Mouse (Mus musculus): Measurements from ENCODE around the gene Cpvl. TPM values are rescaled to one million over a fixed set of nuclear protein-coding genes. Genes with fewer than 3 reads are reported as not detected.
A peak's percentile ranks its signal among the peaks of the same experiment; 100 is the strongest.

The Cpvl gene
- total RNA-seq, 2 experiments from 2014 or later, result not detected

- DNase-seq, result no peak
Measured at GRCm38 (mm10) chr6:53884496-53884895, 94.0 kb downstream of the Cpvl start.

- DNase-seq, result no peak
Measured at GRCm38 (mm10) chr6:53883405-53883804, 95.1 kb downstream of the Cpvl start.

- no peak for DNase-seq
Measured at GRCm38 (mm10) chr6:53881623-53882022, 96.8 kb downstream of the Cpvl start.

- no peak for DNase-seq
Measured at GRCm38 (mm10) chr6:53881235-53881606, 97.2 kb downstream of the Cpvl start.

DNA sequence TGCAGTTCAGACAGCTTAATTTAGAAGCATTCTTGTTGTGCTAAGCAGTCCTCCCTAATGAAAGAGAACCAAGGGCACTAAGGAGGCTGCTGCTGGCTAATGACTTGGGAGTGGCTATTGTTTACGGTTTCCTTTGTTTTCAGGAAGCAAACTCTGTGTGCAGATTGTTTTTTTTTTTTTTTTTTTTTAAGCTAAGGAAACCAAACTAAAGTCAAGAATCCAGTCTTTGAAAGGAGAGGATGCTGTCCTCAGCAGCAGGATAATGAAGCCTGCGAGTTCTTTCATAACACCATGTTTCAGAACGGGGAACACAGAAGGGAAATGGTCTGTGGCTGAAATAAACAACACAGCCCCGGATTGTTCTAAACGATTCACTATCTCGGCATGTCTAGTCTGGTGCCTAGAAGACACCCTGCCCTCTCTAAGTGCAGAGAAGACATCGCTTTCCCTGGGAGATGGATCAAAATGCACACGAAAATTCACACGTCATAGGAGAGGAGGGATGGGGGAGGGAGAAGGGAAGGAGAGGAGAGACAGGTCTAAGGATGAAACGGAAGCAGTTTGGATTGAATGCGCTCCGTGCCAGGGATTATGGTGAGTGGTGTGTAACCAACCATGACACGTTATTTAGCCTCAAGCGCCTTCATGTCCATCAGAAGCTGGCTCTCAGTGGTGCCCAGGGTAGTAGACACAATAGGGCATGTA lies 97.8 kb downstream of the Cpvl start:
- no peak for DNase-seq

- DNase-seq, result no peak
Measured at GRCm38 (mm10) chr6:53879567-53879966, 98.9 kb downstream of the Cpvl start.

- DNase-seq, result no peak
Measured at GRCm38 (mm10) chr6:53874881-53875429, 103.5 kb downstream of the Cpvl start.

- no peak for DNase-seq
Measured at GRCm38 (mm10) chr6:53871903-53872302, 106.6 kb downstream of the Cpvl start.

- no peak for DNase-seq
Measured at GRCm38 (mm10) chr6:53863011-53863410, 115.5 kb downstream of the Cpvl start.

DNA sequence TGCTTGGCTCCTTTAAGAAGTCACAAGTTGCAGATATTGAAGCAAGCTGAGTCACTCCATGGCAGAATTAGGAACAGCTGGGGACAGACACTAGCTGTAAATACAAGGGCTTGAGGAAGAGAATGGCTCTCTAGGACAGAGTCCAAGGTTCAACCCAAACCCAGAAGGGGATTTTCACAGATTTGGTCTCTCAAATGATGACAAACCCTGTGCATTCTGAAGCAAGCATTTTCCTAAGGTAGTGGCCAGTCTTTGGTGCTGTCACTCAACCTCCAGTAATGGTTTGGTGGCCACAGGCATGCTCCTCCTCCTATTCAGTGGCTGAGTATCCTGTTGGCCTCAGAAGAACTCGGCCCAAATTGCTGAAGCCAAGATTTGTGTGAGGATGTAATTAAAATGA lies 119.4 kb downstream of the Cpvl start:
- no peak for DNase-seq

- DNase-seq, result no peak
Measured at GRCm38 (mm10) chr6:53857822-53858221, 120.6 kb downstream of the Cpvl start.

DNA sequence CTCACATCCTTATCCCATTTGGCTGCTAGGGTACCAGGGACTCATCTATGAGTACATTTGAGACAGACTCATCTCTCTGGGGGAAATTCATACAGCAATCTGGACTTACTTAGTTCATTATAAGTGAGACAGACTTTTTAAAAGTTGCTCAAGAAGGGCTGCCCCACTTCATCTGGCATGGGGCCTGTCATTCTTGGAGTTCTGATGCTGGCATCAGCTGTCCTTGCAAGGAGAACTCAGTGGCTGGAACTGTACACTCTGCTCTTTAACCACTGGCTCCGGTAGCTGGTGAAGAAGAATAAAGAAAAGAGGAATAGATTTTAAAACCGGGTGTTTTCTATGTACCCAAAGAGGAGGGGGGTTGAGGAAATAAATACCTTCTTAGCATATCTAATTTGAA lies 121.7 kb downstream of the Cpvl start:
- no peak for DNase-seq

DNA sequence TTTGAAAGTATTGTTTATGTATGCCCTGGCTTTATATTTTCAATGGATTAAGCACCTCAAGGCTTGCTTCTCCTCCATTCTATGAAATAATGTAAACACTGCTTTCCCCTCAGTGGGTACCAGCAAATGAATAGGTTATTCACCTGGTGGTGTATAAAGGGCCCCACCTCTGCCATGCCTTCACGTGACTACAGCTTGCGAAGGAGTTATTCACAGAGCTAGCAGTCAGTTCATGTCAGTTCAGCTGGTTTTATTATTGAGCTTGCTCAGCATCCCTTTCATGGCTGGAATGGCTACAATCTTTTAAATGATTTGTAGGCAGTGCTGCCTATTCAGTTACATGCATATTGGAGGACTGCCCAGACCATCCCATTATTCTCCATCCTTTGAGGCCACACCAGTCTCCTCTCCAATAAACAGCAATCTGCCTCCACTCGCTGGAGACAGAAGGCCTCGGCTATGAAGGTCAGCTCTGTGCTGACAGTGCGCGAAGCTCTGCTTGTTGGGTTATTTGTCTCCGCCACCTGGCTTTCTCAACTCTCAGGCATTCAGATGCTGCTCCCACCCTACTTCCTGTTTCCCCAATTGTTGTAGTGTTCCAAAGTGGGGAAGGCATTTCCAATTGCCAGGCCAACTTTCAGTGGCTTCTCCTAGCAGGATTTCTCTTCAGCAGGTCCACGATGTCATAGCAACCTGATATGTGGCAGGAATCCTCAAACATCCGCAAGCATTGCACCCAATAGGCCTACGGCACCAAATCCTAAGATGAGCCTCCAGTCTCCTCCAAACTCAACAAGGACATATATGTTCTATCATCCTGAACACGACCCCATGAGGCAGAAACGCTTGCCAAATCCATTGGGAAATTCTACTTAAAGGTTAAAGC lies 123.3 kb downstream of the Cpvl start:
- no peak for DNase-seq

DNA sequence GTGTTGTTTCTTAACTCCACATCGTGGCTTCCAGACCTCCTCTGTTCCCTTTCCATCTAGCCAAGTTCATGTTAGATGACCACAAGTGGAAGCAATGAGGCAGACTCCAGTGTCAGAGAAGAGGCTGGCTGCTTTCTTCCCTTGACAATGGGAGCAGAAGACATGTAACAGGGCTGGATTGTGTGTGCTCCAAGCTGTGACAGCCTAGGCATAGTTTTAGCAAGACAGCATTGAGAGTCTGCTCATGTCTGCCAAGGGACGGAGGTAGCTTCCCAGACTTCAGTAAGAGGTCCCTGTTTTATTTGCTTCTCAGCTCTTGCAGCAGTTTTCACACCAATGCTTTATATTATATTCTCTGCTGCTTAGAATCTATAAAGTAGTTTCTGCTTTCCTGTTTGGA lies 124.2 kb downstream of the Cpvl start:
- no peak for DNase-seq

DNA sequence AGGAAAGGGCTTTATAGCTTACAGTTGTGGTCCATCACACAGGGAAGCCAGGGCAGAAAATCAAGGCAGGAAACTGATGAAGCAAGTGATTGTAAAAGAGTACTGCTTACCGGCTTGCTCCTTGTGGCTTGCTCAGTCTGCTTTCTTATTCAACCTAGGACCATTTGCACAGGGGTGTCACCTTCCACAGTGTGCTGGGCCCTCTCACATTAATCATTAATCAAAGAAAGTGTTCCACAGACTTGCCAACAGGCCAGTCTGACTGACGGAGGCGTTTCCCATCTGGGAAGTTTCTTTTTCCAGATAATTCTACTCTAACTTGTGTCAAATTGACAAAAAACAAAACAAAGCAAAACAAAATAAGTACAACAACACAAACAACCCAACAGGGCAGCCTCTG lies 124.9 kb downstream of the Cpvl start:
- no peak for DNase-seq

DNA sequence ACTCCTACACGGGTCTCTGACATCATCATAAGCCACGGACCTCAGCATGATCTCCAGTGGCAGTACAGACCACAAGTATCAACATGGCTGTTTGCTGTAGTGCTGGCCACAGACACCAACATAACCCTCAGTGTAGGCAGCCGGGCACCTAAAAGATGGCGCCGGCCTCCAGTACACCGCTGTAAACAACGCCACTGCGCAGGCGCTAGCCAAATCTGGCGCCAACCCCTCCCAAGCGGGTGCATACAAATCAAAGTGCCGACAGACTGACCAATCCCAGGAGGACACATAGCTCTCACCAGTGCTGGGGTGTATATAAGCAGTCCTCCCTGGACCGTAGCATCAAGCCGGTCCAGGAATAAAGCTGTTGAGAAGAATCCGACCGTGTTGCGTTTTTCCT lies 133.8 kb downstream of the Cpvl start:
- no peak for DNase-seq

DNA sequence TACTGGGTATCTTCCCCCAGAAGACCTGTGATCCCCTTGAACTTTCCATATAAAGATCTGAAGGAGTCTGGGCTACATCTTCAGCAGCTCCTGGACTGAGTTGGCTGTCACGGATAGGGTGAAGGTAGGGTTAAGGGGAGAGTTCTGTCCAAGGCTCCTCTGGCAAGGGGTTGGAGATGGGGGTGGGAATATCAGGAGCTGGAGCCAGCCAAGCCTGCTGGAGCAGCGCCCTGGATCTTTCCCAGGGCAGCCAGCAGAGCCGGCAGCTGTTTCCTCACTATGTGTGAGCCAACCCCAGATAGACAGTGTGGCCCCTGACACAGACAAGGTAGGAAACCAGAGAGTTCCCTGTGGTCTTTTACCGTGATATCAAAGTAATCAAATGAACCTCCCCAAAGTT lies 153.3 kb downstream of the Cpvl start:
- DNase-seq, result peak; percentile 74

Other genes with a start within 250 kb of the Cpvl start
- 10 to 100 TPM; 16.8 to 18.1 TPM for gene Tril, start 157.8 kb downstream of the Cpvl start, total RNA-seq (2021)
- 1 to 10 TPM; 7.1 to 7.8 TPM for gene Chn2, start 60.9 kb upstream of the Cpvl start, total RNA-seq (2021)

Data from gastrocnemius, postnatal 10 days (tissue).